Mouse (Mus musculus) mouse embryonic stem cell (cell line): ENCODE results near the gene Coro7.

Source experiments
- in situ Hi-C, 2 experiments: fragments of 300-500 bp; cut with MboI; formaldehyde crosslinking; loops; 1 replicate in 1 of 2; 3 replicates in 1 of 2; pipeline ENCODE4 v1.14.3; 2019 to 2020; ENCODE audit warnings: low sequenced_read_pairs in 2 of 2, low pct_unique_long_range_greater_than_20kb in 1 of 2, mixed read lengths in 1 of 2; ENCODE audit not compliant: unreplicated experiment in 1 of 2

Coro7 gene

GRCm38 (mm10) chr16:4679121-4680018 lies at the start of gene Coro7:
TSS of gene Coro7 (minus strand) at chr16:4679777.
- in situ Hi-C loops: loop anchor here in 1 of 2 experiments (25.0 kb wide), 1 partner anchor 458 kb away; the partner anchor contains the start of genes Ppl and Sec14l5

DNA sequence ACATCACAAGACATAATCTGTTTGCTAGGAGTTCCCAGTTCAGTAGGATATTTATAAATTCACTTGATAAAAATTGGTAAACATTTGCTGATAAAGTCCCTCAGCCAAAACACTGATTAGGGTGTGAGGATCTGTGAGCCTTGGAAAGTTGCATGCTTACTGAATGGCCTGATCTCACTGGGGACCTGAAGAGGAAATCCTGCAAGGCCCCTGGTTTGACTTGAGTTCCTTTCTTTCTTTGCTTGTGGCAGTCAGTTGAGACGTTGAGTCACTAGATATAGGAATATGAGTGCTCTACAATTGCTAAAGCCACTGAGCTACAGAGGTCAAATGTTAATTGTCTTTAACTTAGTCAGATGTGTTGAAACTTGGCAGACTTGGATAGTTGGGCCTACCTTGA lies 48.4 kb upstream of the Coro7 start:
- in situ Hi-C loops: no loop called here

- in situ Hi-C loops: no loop called here
Measured at GRCm38 (mm10) chr16:4727526-4727925, 47.9 kb upstream of the Coro7 start.

DNA sequence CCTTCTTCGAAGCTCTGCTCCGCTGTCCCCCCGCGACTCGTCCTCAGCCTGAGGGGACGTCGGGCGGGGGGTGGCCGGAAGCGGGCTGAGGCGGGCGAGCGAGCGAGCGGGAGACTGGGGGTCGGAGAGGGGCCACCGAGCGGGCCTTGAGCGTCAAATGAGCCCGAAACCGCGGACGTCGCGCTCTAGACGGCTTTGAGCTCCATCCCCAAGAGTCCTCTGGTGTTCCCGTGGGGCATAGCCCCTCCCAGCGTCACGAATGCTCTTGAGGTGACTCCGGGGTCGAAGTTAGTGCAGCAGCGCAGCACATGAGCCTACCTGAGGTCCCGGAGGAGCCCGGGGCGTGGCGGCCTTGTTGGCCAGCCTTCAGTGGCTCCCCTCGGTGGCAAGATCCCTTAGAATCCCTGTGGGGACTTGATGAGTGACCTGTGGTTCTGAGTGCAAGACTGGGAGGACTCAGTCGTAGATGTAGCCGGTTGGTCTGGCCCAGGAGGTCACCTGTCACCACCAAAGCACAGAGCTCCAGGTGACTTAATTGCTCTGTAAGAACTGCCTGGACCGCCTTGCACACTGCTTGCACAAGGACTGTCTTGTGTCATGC lies 47.1 kb upstream of the Coro7 start:
- in situ Hi-C loops: no loop called here

DNA sequence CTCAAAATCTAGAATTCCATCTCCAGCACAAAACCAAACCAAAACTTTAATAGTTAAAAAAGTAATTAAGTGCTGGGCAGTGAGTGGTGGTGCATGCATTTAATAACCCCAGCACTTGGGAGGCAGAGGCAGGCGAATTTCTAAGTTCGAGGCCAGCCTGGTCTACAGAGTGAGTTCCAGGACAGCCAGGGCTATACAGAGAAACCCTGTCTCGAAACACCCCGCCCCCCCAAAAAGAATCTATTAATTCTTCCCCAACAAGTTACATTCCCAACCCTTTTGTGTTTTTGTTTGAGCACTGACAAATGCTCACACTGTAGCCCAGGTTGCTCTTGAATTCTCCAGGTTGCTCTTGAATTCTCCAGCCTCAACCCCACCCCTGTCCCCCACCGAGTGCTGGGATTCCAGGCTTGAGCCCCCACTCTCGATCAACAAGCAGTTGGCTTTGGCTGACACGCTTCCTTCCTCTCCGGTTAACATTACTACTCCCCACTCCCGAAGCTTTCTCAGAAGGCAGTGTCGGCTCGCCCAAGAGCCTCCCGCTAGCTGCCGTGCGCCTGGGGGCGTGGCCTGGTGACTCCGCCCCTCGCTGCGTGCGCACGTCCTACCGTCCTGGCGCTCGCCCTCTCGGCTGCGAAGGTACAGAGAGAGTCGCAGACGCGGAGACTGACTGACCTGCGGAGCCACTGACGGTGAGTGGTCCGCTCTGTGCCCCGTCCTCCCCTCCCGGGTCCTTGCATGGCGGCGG lies 46.4 kb upstream of the Coro7 start, which contains the start of gene Hmox2:
Gene Hmox2 (plus strand): TSS at position 582 of the 748 bp plus-strand sequence.
- in situ Hi-C loops: no loop called here

DNA sequence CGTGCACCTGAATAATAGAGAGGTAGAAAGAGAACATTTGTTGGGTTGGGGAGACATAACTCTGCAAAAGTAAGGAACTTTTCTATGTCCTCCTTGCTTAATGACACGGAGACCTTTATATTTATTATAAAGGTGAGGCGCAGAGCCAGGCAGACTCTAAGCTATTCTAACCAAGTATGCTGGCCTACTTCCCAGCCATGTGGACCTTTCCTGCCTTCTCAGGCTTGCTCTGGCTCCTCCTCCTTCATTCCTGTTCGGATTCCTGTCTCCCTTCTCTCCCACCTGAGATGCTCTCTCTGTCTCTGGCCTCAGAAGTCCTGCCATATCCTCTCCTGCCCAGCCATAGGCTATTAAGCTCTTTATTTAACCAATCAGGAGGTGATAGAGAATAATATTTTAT lies 45.7 kb upstream of the Coro7 start:
- in situ Hi-C loops: no loop called here

GRCm38 (mm10) chr16:4722915-4723209 lies 43.3 kb upstream of the Coro7 start:
- in situ Hi-C loops: no loop called here

GRCm38 (mm10) chr16:4722128-4722914 lies 42.7 kb upstream of the Coro7 start:
- in situ Hi-C loops: no loop called here

DNA sequence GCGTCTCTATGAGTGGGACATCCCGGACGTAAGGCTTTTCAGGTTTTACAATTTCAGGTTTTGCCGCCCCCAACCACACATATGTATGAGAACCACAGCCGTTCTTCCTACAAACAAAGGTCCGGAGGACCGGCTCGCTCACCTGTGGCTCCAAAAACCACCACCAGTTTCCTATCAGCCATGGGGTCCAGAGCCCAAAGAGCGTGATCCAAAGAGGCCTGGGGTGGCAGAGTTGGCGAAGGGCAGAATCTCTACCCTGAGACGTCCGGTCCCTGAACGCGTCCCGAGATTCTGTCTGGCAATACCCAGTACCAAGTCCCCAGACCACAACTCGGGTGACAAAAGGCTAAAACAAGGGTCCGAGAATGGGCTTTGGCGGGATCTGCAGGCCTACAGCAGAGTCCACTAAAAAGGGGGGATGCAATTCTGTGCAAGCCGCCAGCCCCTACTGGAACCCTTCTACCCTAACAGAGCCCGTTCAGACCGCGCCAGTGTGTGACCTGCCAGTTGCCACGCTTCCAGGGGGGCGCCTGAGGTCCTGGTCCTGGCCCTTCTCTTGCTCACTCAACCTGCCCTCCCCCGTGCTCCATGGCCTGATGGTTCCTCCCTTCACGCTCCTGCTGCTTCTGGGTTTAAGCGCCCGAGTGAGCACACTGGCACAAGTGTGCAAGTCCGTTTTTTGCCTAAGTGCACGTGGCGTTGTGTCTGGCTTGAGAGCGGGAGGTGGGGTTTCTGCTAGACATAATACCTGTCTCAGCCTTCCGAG lies 39.4 kb upstream of the Coro7 start, which contains the start of gene Nmral1:
Gene Nmral1 (minus strand): TSS at position 604 of the 766 bp plus-strand sequence.
- in situ Hi-C loops: no loop called here

DNA sequence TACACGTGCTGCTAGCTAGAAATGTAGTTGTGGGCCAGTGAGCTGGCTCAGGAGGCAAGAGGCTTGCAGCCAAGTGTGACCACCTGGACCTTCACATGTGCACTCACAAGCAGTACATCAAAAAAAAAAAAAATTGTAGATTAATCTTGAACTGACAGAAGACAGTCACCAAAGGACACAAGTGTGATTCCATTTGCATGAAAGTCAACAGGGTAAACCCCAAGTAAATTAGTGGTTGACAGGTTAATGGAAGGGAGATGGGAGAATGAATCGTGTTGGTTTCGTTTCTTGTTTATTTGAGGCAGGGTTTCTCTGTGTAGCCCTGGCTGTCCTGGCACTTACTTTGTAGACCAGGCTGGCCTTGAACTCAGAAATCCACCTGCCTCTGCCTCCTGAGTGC lies 38.3 kb upstream of the Coro7 start:
- in situ Hi-C loops: no loop called here

DNA sequence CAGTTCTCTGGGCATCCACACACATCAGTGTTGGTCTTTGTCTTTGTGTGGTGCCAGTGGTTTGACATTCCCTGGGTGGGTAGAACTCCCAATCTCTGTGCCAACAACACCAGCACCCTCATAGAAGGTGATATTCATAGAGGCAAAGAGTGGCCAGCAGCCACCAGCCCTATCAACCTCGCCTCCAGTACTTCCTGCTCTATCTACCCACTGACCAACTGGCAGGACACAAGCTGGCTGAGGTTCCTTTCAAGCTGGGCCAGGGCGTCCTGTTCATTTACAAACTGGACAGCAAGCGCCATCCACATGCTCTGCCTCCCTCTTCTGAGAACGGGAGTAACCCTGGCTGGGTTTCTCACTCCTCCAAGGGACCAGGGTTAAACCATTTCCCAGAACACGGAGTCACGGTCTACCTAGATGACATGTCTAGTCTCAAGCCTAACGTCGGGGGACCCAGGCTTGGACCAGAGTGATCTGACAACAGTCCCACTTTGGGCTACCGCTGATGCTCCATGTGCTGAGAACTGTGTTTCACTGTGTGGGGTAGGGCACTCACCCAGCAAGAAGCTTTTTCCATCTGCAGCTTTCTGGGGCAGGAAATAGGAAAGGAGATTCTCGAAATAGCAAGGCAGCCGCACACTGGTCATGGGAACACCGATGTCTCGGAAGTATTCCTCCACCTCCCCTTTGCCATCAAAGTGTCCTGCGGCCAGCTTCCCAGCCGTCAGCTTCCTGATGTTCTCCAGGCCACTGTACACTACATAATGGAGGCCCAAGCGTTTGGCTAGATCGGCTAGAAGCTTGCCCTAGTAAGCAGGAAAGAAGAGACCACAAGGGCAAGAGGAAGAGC lies 34.5 kb upstream of the Coro7 start:
- in situ Hi-C loops: no loop called here

DNA sequence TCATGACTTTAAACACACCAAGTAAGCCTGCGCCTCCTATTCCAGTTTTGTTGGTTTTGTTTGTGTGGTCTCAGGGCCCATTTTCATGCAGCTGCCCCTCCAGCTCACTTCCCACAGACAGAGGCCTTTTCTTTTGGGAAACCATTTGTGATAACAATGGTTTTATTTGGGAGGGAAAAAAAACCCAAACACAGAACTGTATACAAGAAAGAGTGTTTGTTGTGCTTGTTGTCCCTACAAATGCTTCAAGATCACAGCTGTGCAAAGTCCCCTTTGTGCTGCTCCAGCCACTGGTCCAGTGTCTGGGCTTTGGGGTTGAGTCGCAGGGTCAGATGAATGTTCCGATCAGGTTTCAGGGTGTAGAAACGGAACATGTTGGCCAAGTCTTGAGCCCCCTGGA lies 31.6 kb upstream of the Coro7 start:
- in situ Hi-C loops: no loop called here

GRCm38 (mm10) chr16:4705541-4705940 lies 26.0 kb upstream of the Coro7 start:
- in situ Hi-C loops: no loop called here

DNA sequence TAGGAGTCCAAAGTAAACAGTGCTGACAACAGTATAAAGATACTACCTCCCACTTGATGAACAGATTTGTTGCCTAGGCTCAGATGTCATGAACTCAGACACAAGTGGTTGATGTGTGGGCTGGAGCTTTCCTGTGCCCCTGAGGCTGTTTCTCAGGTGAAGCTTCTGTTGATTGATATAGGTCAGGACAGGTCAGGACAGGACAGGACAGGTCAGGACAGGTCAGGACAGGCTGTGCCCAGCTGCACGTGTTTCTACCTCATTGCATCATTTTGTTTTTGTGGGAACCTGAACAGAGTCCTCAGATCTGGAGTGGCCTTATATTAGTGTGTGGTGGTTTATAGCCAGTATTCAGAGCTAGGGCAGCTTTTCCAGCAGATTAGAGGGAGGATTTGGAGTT lies 23.1 kb upstream of the Coro7 start:
- in situ Hi-C loops: no loop called here

GRCm38 (mm10) chr16:4701211-4701610 lies 21.6 kb upstream of the Coro7 start:
- in situ Hi-C loops: no loop called here

DNA sequence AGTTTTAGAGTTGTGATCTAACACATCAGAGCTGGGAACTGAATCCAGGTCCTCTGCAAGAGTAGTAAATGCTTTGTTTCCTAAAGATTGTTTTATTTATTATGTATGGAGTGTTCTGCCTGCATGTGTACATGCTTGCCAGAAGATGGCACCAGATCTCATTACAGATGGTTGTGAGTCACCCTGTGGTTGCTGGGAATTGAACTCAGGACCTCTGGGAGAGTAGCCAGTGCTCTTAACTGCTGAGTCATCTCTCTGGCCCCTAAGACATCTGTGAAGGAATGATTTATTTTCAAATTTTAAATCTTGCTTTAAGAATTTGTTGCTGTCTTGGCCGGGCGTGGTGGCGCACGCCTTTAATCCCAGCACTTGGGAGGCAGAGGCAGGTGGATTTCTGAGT lies 9.8 kb upstream of the Coro7 start:
- in situ Hi-C loops: loop anchor here in 1 of 2 experiments (25.0 kb wide), 1 partner anchor 448 kb away; the partner anchor contains the start of genes Ppl and Sec14l5

GRCm38 (mm10) chr16:4684457-4684791 lies 4.8 kb upstream of the Coro7 start:
- in situ Hi-C loops: loop anchor here in 1 of 2 experiments (25.0 kb wide), 1 partner anchor 453 kb away; the partner anchor contains the start of genes Ppl and Sec14l5
